Mouse (Mus musculus) thymus, adult 2 months (tissue): ENCODE results near the gene Actl11.
A peak's percentile ranks its signal among the peaks of the same experiment; 100 is the strongest.

Experiments
- CTCF ChIP-seq: fragments of 200-500 bp; IDR thresholded peaks from 2 replicates; pipeline ENCODE4 v1.5.1; 2012; ENCODE audit warnings: mild to moderate bottlenecking, control low read depth, low read length, moderate library complexity, borderline replicate concordance; ENCODE audit not compliant: control insufficient read depth, poor library complexity, insufficient read depth; ENCODE audit errors: extremely low read depth
- POLR2A ChIP-seq: fragments of 200-500 bp; IDR thresholded peaks from 2 replicates; pipeline ENCODE4 v1.6.1; 2012; ENCODE audit warnings: mild to moderate bottlenecking, low read length, control low read depth, moderate library complexity; ENCODE audit not compliant: control insufficient read depth, poor library complexity, insufficient read depth; ENCODE audit errors: extremely low read depth

DNA sequence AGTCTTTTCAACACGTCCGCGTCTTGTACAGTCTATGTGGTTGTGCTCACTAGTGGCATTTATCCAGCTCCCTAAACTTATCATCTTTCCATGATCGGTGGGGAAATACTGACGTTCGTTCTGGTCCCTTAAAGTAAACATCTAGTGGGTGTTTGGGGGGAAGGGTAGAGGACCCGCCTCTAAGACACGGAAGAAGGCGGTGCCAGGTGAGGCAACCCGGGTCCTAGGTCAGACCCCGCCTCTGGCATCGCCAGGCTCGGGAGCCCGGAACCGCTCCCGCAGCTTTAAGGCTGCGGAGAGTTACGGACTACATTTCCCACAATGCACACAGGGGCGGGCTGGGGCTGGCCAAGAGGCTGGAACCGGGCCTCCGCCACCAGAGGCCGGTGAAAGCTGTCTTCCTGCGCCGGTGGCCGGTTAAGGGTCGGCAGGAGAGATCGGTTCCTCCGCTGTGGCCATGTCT, 40.4 kb upstream of the Actl11 start, which contains the start of gene Mon1a:
- no peak for TF ChIP-seq CTCF
- peak; percentile 67 for TF ChIP-seq POLR2A
